Mouse (Mus musculus): ENCODE results near the gene P4htm. TPM values are rescaled to one million over a fixed set of nuclear protein-coding genes. Genes with fewer than 3 reads are reported as not detected.

Gene P4htm
- total RNA-seq (2023; ENCODE audit: inconsistent age) = 4.6 to 7.5 TPM (median 5.5 TPM) in 4 replicates

GRCm38 (mm10) chr9:108596998-108597764 lies at the start of gene P4htm:
P4htm (minus strand) TSS chr9:108597667.

GRCm38 (mm10) chr9:108578545-108579343 lies 18.7 kb downstream of the P4htm start, which contains the start of gene Wdr6:
Wdr6 (minus strand) TSS chr9:108578739.

GRCm38 (mm10) chr9:108569381-108570206 lies 27.9 kb downstream of the P4htm start, which contains the start of gene Dalrd3:
Dalrd3 (plus strand) TSS chr9:108569886.

GRCm38 (mm10) chr9:108566815-108567776 lies 30.4 kb downstream of the P4htm start, which contains the start of gene Ndufaf3:
Ndufaf3 (minus strand) TSS chr9:108567434.

GRCm38 (mm10) chr9:108560227-108560841 lies 37.1 kb downstream of the P4htm start, which contains the start of gene Impdh2:
Impdh2 (plus strand) TSS chr9:108560286.

Other genes starting within 250 kb of the P4htm start
- gene Usp4, start 249.8 kb downstream of the P4htm start, total RNA-seq (2023; ENCODE audit: inconsistent age) = 170 to 178 TPM (median 173 TPM) in 4 replicates
- 5.1 to 8.1 TPM (median 5.3 TPM) in 4 replicates for gene 1700102P08Rik, start 204.9 kb downstream of the P4htm start, total RNA-seq (2023; ENCODE audit: inconsistent age)
- gene Ccdc36, start 169.2 kb downstream of the P4htm start, total RNA-seq (2023; ENCODE audit: inconsistent age) = not detected in 4 replicates
- gene BC048562, start 161.2 kb downstream of the P4htm start, total RNA-seq (2023; ENCODE audit: inconsistent age) = not detected in 4 replicates
- gene Ccdc71, start 137.1 kb downstream of the P4htm start, total RNA-seq (2023; ENCODE audit: inconsistent age) = 26.7 to 37.4 TPM (median 30.9 TPM) in 4 replicates
- gene Klhdc8b, start 136.1 kb downstream of the P4htm start, total RNA-seq (2023; ENCODE audit: inconsistent age) = 2.2 to 5.0 TPM (median 4.3 TPM) in 4 replicates
- gene Lamb2, start 117.9 kb downstream of the P4htm start, total RNA-seq (2023; ENCODE audit: inconsistent age) = 0.27 to 0.93 TPM (median 0.32 TPM) in 3 of 4 replicates, not detected in the other
- gene Usp19, start 107.1 kb downstream of the P4htm start, total RNA-seq (2023; ENCODE audit: inconsistent age) = 286 to 324 TPM (median 289 TPM) in 4 replicates
- gene Qars, start 90.0 kb downstream of the P4htm start, total RNA-seq (2023; ENCODE audit: inconsistent age) = 184 to 210 TPM (median 200 TPM) in 4 replicates
- 213 to 222 TPM (median 216 TPM) in 4 replicates for gene Qrich1, start 80.9 kb downstream of the P4htm start, total RNA-seq (2023; ENCODE audit: inconsistent age)
- 190 to 206 TPM (median 192 TPM) in 4 replicates for gene Impdh2, start 37.4 kb downstream of the P4htm start, total RNA-seq (2023; ENCODE audit: inconsistent age)
- 26.7 to 34.9 TPM (median 34.0 TPM) in 4 replicates for gene Ndufaf3, start 30.2 kb downstream of the P4htm start, total RNA-seq (2023; ENCODE audit: inconsistent age)
- gene Dalrd3, start 27.8 kb downstream of the P4htm start, total RNA-seq (2023; ENCODE audit: inconsistent age) = 93.0 to 123 TPM (median 103 TPM) in 4 replicates
- gene Wdr6, start 18.9 kb downstream of the P4htm start, total RNA-seq (2023; ENCODE audit: inconsistent age) = 40.0 to 43.3 TPM (median 41.3 TPM) in 4 replicates
- 146 to 163 TPM (median 155 TPM) in 4 replicates for gene Arih2, start 51.7 kb upstream of the P4htm start, total RNA-seq (2023; ENCODE audit: inconsistent age)
- gene Slc25a20, start 64.4 kb upstream of the P4htm start, total RNA-seq (2023; ENCODE audit: inconsistent age) = 14.4 to 21.3 TPM (median 19.8 TPM) in 4 replicates
- 8.5 to 10.4 TPM (median 9.6 TPM) in 4 replicates for gene Prkar2a, start 91.6 kb upstream of the P4htm start, total RNA-seq (2023; ENCODE audit: inconsistent age)
- 61.0 to 68.4 TPM (median 65.1 TPM) in 4 replicates for gene Ip6k2, start 186.1 kb upstream of the P4htm start, total RNA-seq (2023; ENCODE audit: inconsistent age)
- gene Nckipsd, start 210.7 kb upstream of the P4htm start, total RNA-seq (2023; ENCODE audit: inconsistent age) = 15.7 to 21.5 TPM (median 17.9 TPM) in 4 replicates
- gene Celsr3, start 228.7 kb upstream of the P4htm start, total RNA-seq (2023; ENCODE audit: inconsistent age) = 0.06 to 0.09 TPM in 2 of 4 replicates, not detected in the others